Mouse (Mus musculus) testis, adult 2 months (tissue): Measurements from ENCODE around the gene Pdhb. TPM values are rescaled to one million over a fixed set of nuclear protein-coding genes. Genes with fewer than 3 reads are reported as not detected.
"Not testable (repeated sequence)": the region's sequence is repeated elsewhere in the genome, so short reads cannot be mapped to it uniquely, and the experiment has no call there.

Experiments
- H3K27ac ChIP-seq: fragments of 200-500 bp; 2 replicates; pipeline ENCODE4 v1.5.1; 2012; ENCODE audit warnings: low read depth, low read length; ENCODE audit not compliant: control insufficient read depth, insufficient read depth
- H3K27me3 ChIP-seq: fragments of 200-500 bp; 2 replicates; pipeline ENCODE4 v1.6.1; 2012; ENCODE audit warnings: mild to moderate bottlenecking, low read length, moderate library complexity; ENCODE audit not compliant: control insufficient read depth, insufficient read depth
- H3K36me3 ChIP-seq: fragments of 200-500 bp; 2 replicates; pipeline ENCODE4 v1.6.1; 2012; ENCODE audit warnings: mild to moderate bottlenecking, low read length; ENCODE audit not compliant: control insufficient read depth, insufficient read depth
- H3K4me1 ChIP-seq: fragments of 200-500 bp; 2 replicates; pipeline ENCODE4 v1.6.1; 2012; ENCODE audit warnings: low read length; ENCODE audit not compliant: control insufficient read depth, insufficient read depth
- H3K4me3 ChIP-seq: fragments of 200-500 bp; 2 replicates; pipeline ENCODE4 v1.5.1; 2012; ENCODE audit warnings: low read depth, mild to moderate bottlenecking, low read length, moderate library complexity, mixed read lengths; ENCODE audit not compliant: control insufficient read depth
- CTCF ChIP-seq: fragments of 200-500 bp; IDR thresholded peaks from 2 replicates; pipeline ENCODE4 v1.5.1; 2012; ENCODE audit warnings: low read depth, mild to moderate bottlenecking, inconsistent platforms, low read length, moderate library complexity; ENCODE audit not compliant: control insufficient read depth, insufficient read depth, insufficient replicate concordance
- POLR2A ChIP-seq: fragments of 200-500 bp; IDR thresholded peaks from 2 replicates; pipeline ENCODE4 v1.6.1; 2012; ENCODE audit warnings: low read depth, mild to moderate bottlenecking, inconsistent platforms, low read length, moderate library complexity; ENCODE audit not compliant: control insufficient read depth
- polyA plus RNA-seq: library from polyadenylated mRNA; depleted of rRNA; stranded (reverse); fragments of >200 nt; gene quantifications from 2 replicates; pipeline ENCODE4 v1.2.3, GENCODE M21; 2012

The Pdhb gene
- polyA plus RNA-seq, 1 experiment = 115 TPM

- H3K27ac ChIP-seq = peak overlapping the region; percentile 62
These were observed 13.6 kb upstream of the Pdhb start for GRCm38 (mm10) chr14:8186278-8187045.

GRCm38 (mm10) chr14:8183330-8183729 lies 10.5 kb upstream of the Pdhb start:
- TF ChIP-seq CTCF (peak; percentile 55; the same call in 1 of the 2 replicates), POLR2A (no peak)
- Histone ChIP-seq H3K4me3 (no peak overlapping the region), H3K27me3 (no peaks in the 10 kb centered on the region), H3K4me1 (peaks cover 2% of the 10 kb centered on the region; the same call in 1 of the 2 replicates), H3K36me3 (no peaks in the 10 kb centered on the region), H3K27ac (no peak overlapping the region)

More at GRCm38 (mm10) chr14:8186278-8187045, 13.6 kb upstream of the Pdhb start:
- Histone ChIP-seq H3K4me1 (peaks cover 2% of the 10 kb centered on the region; the same call in 1 of the 2 replicates), H3K36me3 (no peaks in the 10 kb centered on the region), H3K27me3 (no peaks in the 10 kb centered on the region), H3K4me3 (no peak overlapping the region)
- no peak for TF ChIP-seq CTCF
- TF ChIP-seq POLR2A = no peak

GRCm38 (mm10) chr14:8180371-8181035 lies 7.7 kb upstream of the Pdhb start:
- TF ChIP-seq POLR2A (no peak), CTCF (no peak)
- no peak overlapping the region for H3K4me3 ChIP-seq
- no peak overlapping the region for H3K27ac ChIP-seq
- no peaks in the 10 kb centered on the region for H3K36me3 ChIP-seq
- no peaks in the 10 kb centered on the region; the same call in 1 of the 2 replicates for H3K4me1 ChIP-seq
- H3K27me3 ChIP-seq = no peaks in the 10 kb centered on the region

GRCm38 (mm10) chr14:8176251-8176650 lies 3.4 kb upstream of the Pdhb start:
- H3K27ac ChIP-seq = no peak overlapping the region
- peaks cover 2% of the 10 kb centered on the region for H3K4me1 ChIP-seq
- TF ChIP-seq POLR2A (no peak), CTCF (no peak)
- no peak overlapping the region for H3K4me3 ChIP-seq
- no peaks in the 10 kb centered on the region for H3K36me3 ChIP-seq
- no peaks in the 10 kb centered on the region for H3K27me3 ChIP-seq

GRCm38 (mm10) chr14:8174634-8175033 lies 1.8 kb upstream of the Pdhb start:
- Histone ChIP-seq H3K27me3 (no peaks in the 10 kb centered on the region), H3K36me3 (no peaks in the 10 kb centered on the region), H3K27ac (no peak overlapping the region), H3K4me1 (peaks cover 2% of the 10 kb centered on the region), H3K4me3 (no peak overlapping the region)
- TF ChIP-seq POLR2A (no peak), CTCF (no peak)

GRCm38 (mm10) chr14:8173542-8174250 lies 871 bp upstream of the Pdhb start:
- Histone ChIP-seq H3K27ac (peak overlapping the region; percentile 60), H3K4me3 (peak overlapping the region; percentile 97)
- H3K27me3 ChIP-seq, H3K36me3 ChIP-seq, H3K4me1 ChIP-seq: not testable (repeated sequence)

- Histone ChIP-seq H3K27ac (no peak overlapping the region), H3K36me3 (no peaks in the 10 kb centered on the region; the same call in none of the 2 replicates), H3K27me3 (no peaks in the 10 kb centered on the region), H3K4me3 (no peak overlapping the region), H3K4me1 (no peaks in the 10 kb centered on the region)
- TF ChIP-seq POLR2A (no peak), CTCF (no peak)
These were observed 8.4 kb downstream of the Pdhb start for GRCm38 (mm10) chr14:8164463-8164862.
